ENCODE assay signal across 11 mouse cellular contexts in the genomic region with DNA sequence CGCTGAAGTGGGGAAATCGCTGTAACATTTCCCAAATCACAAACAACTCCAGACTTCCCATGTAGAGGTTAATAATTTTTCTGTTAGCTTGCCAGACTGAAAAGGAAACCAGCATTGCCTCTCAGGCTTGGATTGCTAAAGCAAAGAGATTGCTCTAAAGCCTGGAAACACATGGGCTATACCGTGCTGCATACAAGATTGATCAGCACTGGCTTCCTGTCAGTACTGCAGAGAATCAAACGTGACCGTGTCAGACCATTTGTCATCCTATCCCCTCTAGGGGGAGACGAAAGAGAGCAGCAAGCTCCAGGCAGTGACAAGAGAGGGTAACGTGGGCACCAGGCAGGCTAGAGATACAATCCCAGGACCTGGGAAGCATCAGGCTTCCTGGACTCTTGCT. TPM values are rescaled to one million over a fixed set of nuclear protein-coding genes. Genes with fewer than 3 reads are reported as not detected.
DNase-seq lines count a peak whose midpoint lies in the region; ATAC-seq and TF ChIP-seq lines count a peak whose summit lies in the region.
"Had no signal": no experiment of that assay in that cellular context is flagged by ENCODE, and none has a peak within 500 bp of the region (broad histone marks: within the 10 kb centered on the region; RNA-seq: fewer than 3 reads in every experiment).

No protein-coding gene starts in this region.

- 0 out of 2 replicates have a peak overlapping the region, but pooled peaks have one; percentile 18 for H3K4me2 ChIP-seq in lung, embryonic 16.5 days (ENCODE audit: low read depth, low read length)
- H3K4me2 ChIP-seq in hindbrain, postnatal 0 days (ENCODE audit: low read depth, low read length), result no peak overlapping the region
- H3K4me2 ChIP-seq in stomach, postnatal 0 days (replicated peaks; ENCODE audit: low read depth), result no peak overlapping the region

- no peak for TF ChIP-seq EP300 in stomach, postnatal 0 days (optimal IDR thresholded peaks at IDR 0.05)

- H3K9me3 ChIP-seq in lung, embryonic 16.5 days (ENCODE audit: control insufficient read depth, low read length), result no peaks in the 10 kb centered on the region
- H3K9me3 ChIP-seq in hindbrain, postnatal 0 days (ENCODE audit: low read length), result no peaks in the 10 kb centered on the region
- H3K9me3 ChIP-seq in stomach, postnatal 0 days (ENCODE audit: control insufficient read depth, low read length), result no peaks in the 10 kb centered on the region

- H3K4me3 ChIP-seq in lung, embryonic 16.5 days (ENCODE audit: low read length), result no peak overlapping the region
- H3K4me3 ChIP-seq in hindbrain, postnatal 0 days (ENCODE audit: low read length), result no peak overlapping the region
- H3K4me3 ChIP-seq in stomach, postnatal 0 days (ENCODE audit: low read depth, low read length), result no peak overlapping the region

- H3K4me1 ChIP-seq in lung, embryonic 16.5 days (replicated peaks; ENCODE audit: control insufficient read depth, insufficient read depth, low read length), result peaks cover 16% of the 10 kb centered on the region
- H3K4me1 ChIP-seq in hindbrain, postnatal 0 days (ENCODE audit: insufficient read depth, low read length), result no peaks in the 10 kb centered on the region
- no peaks in the 10 kb centered on the region; the same call in 1 of the 2 replicates for H3K4me1 ChIP-seq in stomach, postnatal 0 days (replicated peaks; ENCODE audit: control insufficient read depth, insufficient read depth)

- no peaks in the 10 kb centered on the region for H3K36me3 ChIP-seq in lung, embryonic 16.5 days (ENCODE audit: control insufficient read depth, insufficient read depth, low read length)
- H3K36me3 ChIP-seq in hindbrain, postnatal 0 days (ENCODE audit: insufficient read depth, low read length), result no peaks in the 10 kb centered on the region
- no peaks in the 10 kb centered on the region for H3K36me3 ChIP-seq in stomach, postnatal 0 days (ENCODE audit: control insufficient read depth, insufficient read depth, low read length)

- H3K27me3 ChIP-seq in lung, embryonic 16.5 days (ENCODE audit: control insufficient read depth, insufficient read depth, low read depth, low read length), result no peaks in the 10 kb centered on the region
- H3K27me3 ChIP-seq in hindbrain, postnatal 0 days (ENCODE audit: insufficient read depth, low read length), result no peaks in the 10 kb centered on the region
- no peaks in the 10 kb centered on the region for H3K27me3 ChIP-seq in stomach, postnatal 0 days (ENCODE audit: control insufficient read depth, insufficient read depth, low read length)

- peak overlapping the region; percentile 60; the same call in 1 of the 2 replicates for H3K27ac ChIP-seq in lung, embryonic 16.5 days (ENCODE audit: low read length)
- H3K27ac ChIP-seq in hindbrain, postnatal 0 days, result no peak overlapping the region
- H3K27ac ChIP-seq in stomach, postnatal 0 days (replicated peaks), result no peak overlapping the region

- peak; percentile 60 for ATAC-seq in lung, embryonic 16.5 days (ENCODE audit: low read depth)
- peak; percentile 15; the same call in 1 of the 2 replicates for ATAC-seq in hindbrain, postnatal 0 days
- ATAC-seq in stomach, postnatal 0 days (ENCODE audit: low FRiP score, low TSS enrichment), result no peak

- peak; percentile 53 for DNase-seq in embryo, embryonic 10 days (ENCODE audit: low spot score)
- DNase-seq in embryo, embryonic 9.5 days (ENCODE audit: extremely low spot score), result no peak
- no peak for DNase-seq in lung, postnatal 25 days (ENCODE audit: low spot score)
- peak; percentile 15 for DNase-seq in hindbrain, postnatal 0 days (ENCODE audit: low spot score)
- no peak for DNase-seq in stomach, postnatal 0 days (ENCODE audit: low spot score)
- no peak for DNase-seq in heart, postnatal 4 days
- no peak for DNase-seq in urinary bladder, postnatal 14 days (ENCODE audit: low spot score)
- DNase-seq: lung, postnatal 4 days had no signal

- peak overlapping the region; percentile 33; the same call in 1 of the 2 replicates for H3K9ac ChIP-seq in lung, embryonic 16.5 days (ENCODE audit: low read length)
- no peak overlapping the region for H3K9ac ChIP-seq in hindbrain, postnatal 0 days (replicated peaks; ENCODE audit: low read length)
- H3K9ac ChIP-seq in stomach, postnatal 0 days (ENCODE audit: low read length), result no peak overlapping the region

- TF ChIP-seq CTCF in hindbrain, postnatal 0 days (IDR thresholded peaks at IDR 0.05; ENCODE audit: low read depth), result peak; percentile 28
- peak; percentile 22; the same call in 1 of the 2 replicates for TF ChIP-seq CTCF in stomach, postnatal 0 days (IDR thresholded peaks at IDR 0.05; ENCODE audit: low read depth)

- WGBS in lung, embryonic 16.5 days, result 10% methylated on average over 7 of the region's 7 CpGs
- 25% methylated on average over 7 of the region's 7 CpGs for WGBS in hindbrain, postnatal 0 days
- WGBS in stomach, postnatal 0 days, result 12% methylated on average over 7 of the region's 7 CpGs

RNA-seq across cellular contexts. Expression of a gene that starts 7.6 kb away (rescaled TPM):
- polyA plus RNA-seq in lung, embryonic 16.5 days (2015; fragmentation: Nextera tagmentation; extraction: Ambion mirVana), result 36.2 and 42.8 TPM in 2 replicates
- total RNA-seq in hindbrain, postnatal 0 days (2014; rRNA removed), result 38.1 and 39.3 TPM in 2 replicates
- 20.8 and 24.4 TPM in 2 replicates for polyA plus RNA-seq in hindbrain, postnatal 0 days (2015; fragmentation: Nextera tagmentation; extraction: Ambion mirVana)
- 16.1 and 19.7 TPM in 2 replicates for polyA plus RNA-seq in stomach, postnatal 0 days (2015; fragmentation: Nextera tagmentation; extraction: Ambion mirVana)
- total RNA-seq in heart, postnatal 4 days (2021), result 1 to 10 TPM; 3.5 to 4.4 TPM

RNA-seq across cellular contexts. Expression of a gene that starts 9.6 kb away (rescaled TPM):
- 34.2 and 36.4 TPM in 2 replicates for polyA plus RNA-seq in lung, embryonic 16.5 days (2015; fragmentation: Nextera tagmentation; extraction: Ambion mirVana)
- 1.8 and 3.2 TPM in 2 replicates for total RNA-seq in hindbrain, postnatal 0 days (2014; rRNA removed)
- 2.8 and 4.2 TPM in 2 replicates for polyA plus RNA-seq in hindbrain, postnatal 0 days (2015; fragmentation: Nextera tagmentation; extraction: Ambion mirVana)
- 72.6 and 77.8 TPM in 2 replicates for polyA plus RNA-seq in stomach, postnatal 0 days (2015; fragmentation: Nextera tagmentation; extraction: Ambion mirVana)
- 1 to 10 TPM; 1.2 to 1.3 TPM for total RNA-seq in heart, postnatal 4 days (2021)

RNA-seq across cellular contexts. Expression of a gene that starts 10.0 kb away (rescaled TPM):
- polyA plus RNA-seq in lung, embryonic 16.5 days (2015; fragmentation: Nextera tagmentation; extraction: Ambion mirVana), result 0.41 and 0.65 TPM in 2 replicates
- not detected in 2 replicates for total RNA-seq in hindbrain, postnatal 0 days (2014; rRNA removed)
- not detected in 2 replicates for polyA plus RNA-seq in hindbrain, postnatal 0 days (2015; fragmentation: Nextera tagmentation; extraction: Ambion mirVana)
- polyA plus RNA-seq in stomach, postnatal 0 days (2015; fragmentation: Nextera tagmentation; extraction: Ambion mirVana), result 0.16 and 0.64 TPM in 2 replicates
- total RNA-seq in heart, postnatal 4 days (2021), result not detected
- total RNA-seq: adrenal gland, adult 18-20 months had no signal
- polyA plus RNA-seq: cortical plate, adult 2 months had no signal

RNA-seq across cellular contexts. Expression of a gene that starts 17.6 kb away (rescaled TPM):
- polyA plus RNA-seq in lung, embryonic 16.5 days (2015; fragmentation: Nextera tagmentation; extraction: Ambion mirVana), result 69.0 and 74.3 TPM in 2 replicates
- 63.6 and 67.4 TPM in 2 replicates for total RNA-seq in hindbrain, postnatal 0 days (2014; rRNA removed)
- polyA plus RNA-seq in hindbrain, postnatal 0 days (2015; fragmentation: Nextera tagmentation; extraction: Ambion mirVana), result 115 and 120 TPM in 2 replicates
- 64.1 and 68.4 TPM in 2 replicates for polyA plus RNA-seq in stomach, postnatal 0 days (2015; fragmentation: Nextera tagmentation; extraction: Ambion mirVana)
- total RNA-seq in heart, postnatal 4 days (2021), result 10 to 100 TPM; 33.2 to 36.8 TPM

RNA-seq across cellular contexts. Expression of a gene that starts 26.6 kb away (rescaled TPM):
- polyA plus RNA-seq in lung, embryonic 16.5 days (2015; fragmentation: Nextera tagmentation; extraction: Ambion mirVana), result 39.7 and 48.8 TPM in 2 replicates
- 92.9 and 96.4 TPM in 2 replicates for total RNA-seq in hindbrain, postnatal 0 days (2014; rRNA removed)
- polyA plus RNA-seq in hindbrain, postnatal 0 days (2015; fragmentation: Nextera tagmentation; extraction: Ambion mirVana), result 30.1 and 33.6 TPM in 2 replicates
- polyA plus RNA-seq in stomach, postnatal 0 days (2015; fragmentation: Nextera tagmentation; extraction: Ambion mirVana), result 13.9 and 14.7 TPM in 2 replicates
- total RNA-seq in heart, postnatal 4 days (2021), result 10 to 100 TPM; 35.8 to 37.1 TPM

Comparison
In these comparisons a context has a peak if more than half of its experiments do, and no peak if none do; other contexts are left out.
1. DNase-seq: peak in embryo, embryonic 10 days (single experiment) and hindbrain, postnatal 0 days (single experiment); none in embryo, embryonic 9.5 days (single experiment), lung, postnatal 25 days (single experiment), stomach, postnatal 0 days (single experiment), heart, postnatal 4 days (single experiment) and urinary bladder, postnatal 14 days (single experiment).